In the genomic region with DNA sequence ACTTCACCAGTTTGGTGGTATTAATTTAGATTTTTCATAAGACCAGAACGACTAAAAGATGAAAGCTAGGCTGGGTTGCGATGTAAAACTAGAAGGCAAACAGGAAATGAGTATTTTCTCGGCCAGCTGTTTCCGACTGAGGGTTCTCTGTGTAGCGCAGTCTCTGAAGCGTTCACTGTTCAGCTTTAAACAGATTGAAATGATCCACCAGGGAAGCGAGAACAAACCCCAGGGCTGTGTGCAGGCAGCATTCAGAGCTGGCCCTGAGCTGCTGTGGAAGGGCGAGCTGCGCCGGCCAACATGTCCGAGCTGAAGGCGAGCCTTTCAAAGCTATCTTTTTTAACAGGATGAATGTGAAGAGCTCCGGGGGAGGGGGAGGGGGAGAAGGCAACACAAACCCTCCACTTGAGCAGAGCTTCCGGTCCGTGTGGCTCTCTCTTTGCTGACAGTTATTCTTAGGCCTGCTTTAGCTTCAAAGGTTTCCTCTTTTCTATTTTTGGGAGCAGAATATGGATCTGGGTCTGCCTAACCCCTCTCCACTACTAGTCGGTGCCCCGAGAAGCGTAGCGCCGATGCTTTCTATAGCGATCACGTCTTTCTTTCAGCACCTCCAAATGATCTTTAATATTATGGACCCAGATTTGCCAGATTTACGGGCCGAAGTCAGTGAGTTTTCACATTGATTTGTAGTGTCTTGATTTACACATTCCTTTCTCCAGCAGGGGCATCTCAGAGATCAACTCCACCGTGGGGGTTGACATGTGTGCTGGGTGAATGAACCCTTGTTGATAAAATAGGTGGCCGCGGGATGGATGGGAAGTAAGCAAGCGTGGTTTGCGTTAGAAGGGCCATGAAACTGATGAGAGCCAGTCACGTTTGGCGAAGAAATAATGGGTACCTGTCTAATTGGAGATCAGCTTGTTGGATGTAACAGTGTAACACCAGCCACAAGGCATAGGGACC, we compare ENCODE assay signal across 8 mouse cellular contexts. TPM values are rescaled to one million over a fixed set of nuclear protein-coding genes. Genes with fewer than 3 reads are reported as not detected.
A peak's percentile ranks its signal among the peaks of the same experiment; 100 is the strongest.
DNase-seq lines count a peak whose midpoint lies in the region; ATAC-seq and TF ChIP-seq lines count a peak whose summit lies in the region.

No protein-coding gene starts in this region.

- no peak overlapping the region; the same call in 1 of the 2 replicates for H3K4me3 ChIP-seq in hindbrain, embryonic 16.5 days (ENCODE audit: low read length)
- H3K4me3 ChIP-seq in thymus, adult 2 months (ENCODE audit: control insufficient read depth, insufficient read depth, low read length): peak overlapping the region; percentile 56

- no peak for TF ChIP-seq POLR2A in thymus, adult 2 months (IDR thresholded peaks at IDR 0.05; ENCODE audit: control insufficient read depth, extremely low read depth, insufficient read depth, low read length, poor library complexity)

- H3K27me3 ChIP-seq in hindbrain, embryonic 16.5 days (replicated peaks; ENCODE audit: control insufficient read depth, insufficient read depth, low read length): no peaks in the 10 kb centered on the region
- no peaks in the 10 kb centered on the region for H3K27me3 ChIP-seq in thymus, adult 2 months (ENCODE audit: control insufficient read depth, insufficient read depth, low read length)

- no peaks in the 10 kb centered on the region for H3K36me3 ChIP-seq in hindbrain, embryonic 16.5 days (ENCODE audit: control insufficient read depth, insufficient read depth, low read length)
- H3K36me3 ChIP-seq in thymus, adult 2 months (ENCODE audit: control insufficient read depth, insufficient read depth, low read length): no peaks in the 10 kb centered on the region

- WGBS in hindbrain, embryonic 16.5 days: 46% methylated on average over 31 of the region's 31 CpGs
- WGBS in thymus, adult 2 months: 3% methylated on average over 31 of the region's 31 CpGs

- peak; percentile 80 for DNase-seq in embryo, embryonic 10.5 days (ENCODE audit: low spot score)
- peak; percentile 9 to 12 for DNase-seq in gastrocnemius, adult 8-10 months (ENCODE audit: low spot score in 2 of 2)
- peak; percentile 3 to 11 for DNase-seq in left cerebral cortex, adult 18-20 months (ENCODE audit: low spot score in 2 of 2)
- peak; percentile 63 for DNase-seq in lung, postnatal 14 days
- peak; percentile 23 for DNase-seq in ovary, postnatal 10 days (ENCODE audit: low spot score)
- peak; percentile 70 for DNase-seq in thymus, adult 2 months

- no peaks in the 10 kb centered on the region for H3K9me3 ChIP-seq in hindbrain, embryonic 16.5 days (ENCODE audit: control insufficient read depth, low read length)

- H3K4me1 ChIP-seq in hindbrain, embryonic 16.5 days (ENCODE audit: control insufficient read depth, insufficient read depth, low read depth, low read length): peaks cover 8% of the 10 kb centered on the region; the same call in 1 of the 2 replicates
- H3K4me1 ChIP-seq in thymus, adult 2 months (replicated peaks; ENCODE audit: control insufficient read depth, insufficient read depth, low read length): peaks cover 25% of the 10 kb centered on the region

- ATAC-seq in CD4-positive, CD25-positive, alpha-beta regulatory T cell, adult 4 months: peak; percentile 89
- peak; percentile 82 for ATAC-seq in hindbrain, embryonic 16.5 days

- no peak for TF ChIP-seq CTCF in thymus, adult 2 months (IDR thresholded peaks at IDR 0.05; ENCODE audit: borderline replicate concordance, control insufficient read depth, extremely low read depth, insufficient read depth, low read length, poor library complexity)

- peak overlapping the region; percentile 43 for H3K4me2 ChIP-seq in hindbrain, embryonic 16.5 days (ENCODE audit: low read length)

- H3K9ac ChIP-seq in hindbrain, embryonic 16.5 days (ENCODE audit: low read depth, low read length): peak overlapping the region; percentile 48; the same call in 1 of the 2 replicates

- peak overlapping the region; percentile 66 for H3K27ac ChIP-seq in hindbrain, embryonic 16.5 days (ENCODE audit: low read depth, low read length)
- peak overlapping the region; percentile 90 for H3K27ac ChIP-seq in thymus, adult 2 months (ENCODE audit: control insufficient read depth, insufficient read depth, low read length)

RNA-seq across cellular contexts. Expression of a gene that starts 59.3 kb away (rescaled TPM):
- polyA plus RNA-seq in CD4-positive, CD25-positive, alpha-beta regulatory T cell, adult 4 months (2017; shearing (Covaris generic)): 100 to 1,000 TPM; 117 to 125 TPM
- total RNA-seq in gastrocnemius, adult 8-10 months (2022): 1 to 10 TPM; 6.7 to 8.1 (median 7.2) TPM
- polyA plus RNA-seq in hindbrain, embryonic 16.5 days (2015; fragmentation: Nextera tagmentation; extraction: Ambion mirVana): 12.1 and 13.5 TPM in 2 replicates
- 10 to 100 TPM in 1 of 2 experiments, 1 to 10 TPM in 1; 9.0 to 10.7 TPM for total RNA-seq in left cerebral cortex, adult 18-20 months (2021)
- 47.2 and 54.9 TPM in 2 replicates for polyA plus RNA-seq in thymus, adult 2 months (2012; rRNA removed)

Comparison
In these comparisons a context has a peak if more than half of its experiments do, and no peak if none do; other contexts are left out.
1. DNase-seq: peak in every context shown above with its lines; median percentile 80 in embryo, embryonic 10.5 days; 70 in thymus, adult 2 months; 63 in lung, postnatal 14 days; 23 in ovary, postnatal 10 days; 10 in gastrocnemius, adult 8-10 months; 7 in left cerebral cortex, adult 18-20 months.